Mouse (Mus musculus) spleen, postnatal 4 days (tissue): Measurements from ENCODE around the gene Dennd1a.
"Not testable (repeated sequence)": the region's sequence is repeated elsewhere in the genome, so short reads cannot be mapped to it uniquely, and the experiment has no call there.

Experiments used
- DNase-seq, 2 experiments: peaks; one replicate each; pipeline ENCODE4 v3.0.0; 2022; ENCODE audit warnings: low spot score in 2 of 2

Gene Dennd1a

DNA sequence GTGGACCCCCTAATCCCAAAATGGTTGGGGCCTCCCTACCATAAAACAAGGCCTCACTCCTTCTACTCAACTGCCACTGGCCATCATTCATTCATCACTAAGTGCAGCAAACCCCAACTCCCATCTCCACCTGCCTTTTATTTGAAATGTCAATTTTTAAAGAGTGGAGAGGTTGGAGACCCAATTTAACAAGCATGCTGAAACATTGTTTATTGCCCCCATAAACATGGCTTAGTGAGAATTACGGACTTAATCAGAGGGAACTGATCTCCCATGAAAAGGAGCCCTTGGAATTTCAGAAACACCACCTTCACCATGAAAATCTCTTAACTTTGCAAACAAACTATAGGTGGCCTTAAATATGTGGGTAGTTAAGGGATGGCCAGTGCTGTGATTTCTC, 315.5 kb downstream of the Dennd1a start:
- no peak for DNase-seq

DNA sequence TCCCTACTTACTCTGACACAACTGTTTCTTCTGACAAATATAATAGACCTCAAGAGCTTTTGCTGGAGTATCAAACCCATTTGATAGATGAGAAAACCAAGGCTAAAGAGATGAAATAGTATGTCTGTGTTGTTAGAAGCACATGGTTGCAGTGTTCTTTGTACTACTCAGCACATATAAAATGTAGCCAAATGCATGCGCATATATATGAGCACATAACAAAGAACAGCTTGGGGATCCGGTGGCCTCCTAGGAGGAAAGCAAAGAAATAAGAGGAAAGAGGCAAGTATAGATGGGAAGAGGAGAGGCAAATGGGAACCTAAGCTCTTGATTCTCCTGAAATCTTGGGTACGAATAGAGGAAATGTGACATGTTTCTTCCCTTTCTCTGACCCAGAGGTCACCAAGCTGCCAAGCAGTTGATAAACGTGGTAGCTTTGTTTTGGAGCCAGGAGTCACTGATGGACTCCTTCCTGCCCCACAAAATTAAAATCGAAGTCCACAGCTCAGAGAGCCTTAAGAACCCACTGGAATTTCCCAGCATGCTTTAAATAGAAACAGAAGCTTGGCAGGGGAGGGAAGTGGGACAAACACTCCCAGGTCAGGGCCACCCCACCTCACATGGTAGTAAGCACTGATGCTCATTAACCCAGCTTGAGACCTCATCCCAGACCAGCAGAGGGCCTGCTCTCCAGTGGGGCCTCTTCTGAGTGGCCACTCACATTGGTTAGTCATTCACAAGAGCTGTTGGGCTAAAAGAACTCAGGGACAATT, 317.3 kb downstream of the Dennd1a start:
- no peak for DNase-seq

DNA sequence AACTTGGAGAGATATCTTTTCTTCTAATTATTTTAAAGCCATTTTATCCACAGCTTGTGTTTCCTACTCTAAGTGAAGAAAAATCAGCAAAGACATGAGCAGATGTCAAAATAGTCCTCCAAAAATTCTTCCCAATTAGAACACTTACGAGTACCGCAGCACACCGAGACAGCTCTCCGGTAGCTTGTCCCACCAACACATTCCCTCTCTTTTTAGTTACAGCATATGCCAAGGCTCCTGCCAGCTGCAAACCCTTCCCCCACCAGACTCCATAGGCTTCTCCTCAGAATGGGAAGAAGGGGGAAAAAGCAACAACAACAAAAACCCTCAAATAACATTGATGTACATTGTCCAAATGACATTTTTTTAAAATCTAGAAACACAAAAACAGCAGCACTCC, 322.7 kb downstream of the Dennd1a start:
- no peak for DNase-seq

GRCm38 (mm10) chr2:37963362-37963761, 323.8 kb downstream of the Dennd1a start:
- DNase-seq = no peak

DNA sequence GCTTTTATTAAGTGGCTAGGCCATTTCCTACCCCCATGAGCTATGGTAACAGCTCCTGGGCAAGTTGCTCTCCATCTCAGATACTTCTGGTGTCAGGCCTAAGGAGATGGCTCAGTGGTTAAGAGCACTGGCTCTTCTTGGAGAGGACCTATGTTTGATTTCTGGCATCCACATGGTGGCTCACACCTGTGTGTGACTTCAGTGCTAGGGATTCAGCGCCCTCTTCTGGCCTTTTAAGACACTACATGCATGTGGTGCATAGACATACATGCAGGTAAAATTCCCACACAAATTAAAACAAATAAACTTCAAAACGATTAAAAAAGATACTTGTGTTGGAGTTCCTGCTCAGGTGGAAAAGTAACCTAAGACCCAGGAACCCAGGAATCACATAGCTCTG, 338.8 kb downstream of the Dennd1a start:
- no peak for DNase-seq

DNA sequence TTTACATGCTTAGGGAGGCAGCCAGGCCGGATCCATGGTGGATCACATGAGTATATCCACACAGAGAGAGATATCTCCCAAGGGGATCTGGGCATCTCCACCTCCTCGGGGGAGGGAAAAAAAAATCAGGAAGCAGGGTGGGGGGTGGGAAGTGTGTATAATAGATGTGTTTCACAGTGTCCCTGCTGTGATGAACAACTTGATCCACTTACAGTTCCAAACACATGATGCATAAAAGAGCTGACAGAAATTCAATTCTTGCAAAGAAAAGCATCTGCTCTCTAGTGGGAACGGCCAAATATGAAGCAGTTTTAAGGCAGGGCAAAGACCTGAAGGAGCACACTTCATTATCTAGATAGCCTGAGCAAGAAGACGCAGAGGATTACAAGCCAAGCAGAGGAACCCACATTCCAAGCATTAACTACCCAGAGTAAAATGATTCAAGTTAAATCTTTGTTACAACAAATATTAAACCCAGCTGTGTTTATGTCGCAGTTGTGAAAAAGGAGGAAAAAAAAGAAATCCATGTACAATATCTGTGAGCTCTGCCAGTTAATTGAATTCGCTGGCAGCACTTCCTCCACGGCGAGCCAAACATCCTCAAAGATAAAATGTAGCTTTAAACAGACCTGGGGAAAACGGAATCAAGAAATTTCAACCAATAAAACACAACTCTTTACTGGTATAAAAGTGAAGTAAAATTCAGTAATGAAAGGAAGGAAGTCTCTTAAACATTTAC, 341.4 kb downstream of the Dennd1a start:
- DNase-seq = no peak

- no peak for DNase-seq
Observed at GRCm38 (mm10) chr2:37942906-37943305, 344.3 kb downstream of the Dennd1a start.

DNA sequence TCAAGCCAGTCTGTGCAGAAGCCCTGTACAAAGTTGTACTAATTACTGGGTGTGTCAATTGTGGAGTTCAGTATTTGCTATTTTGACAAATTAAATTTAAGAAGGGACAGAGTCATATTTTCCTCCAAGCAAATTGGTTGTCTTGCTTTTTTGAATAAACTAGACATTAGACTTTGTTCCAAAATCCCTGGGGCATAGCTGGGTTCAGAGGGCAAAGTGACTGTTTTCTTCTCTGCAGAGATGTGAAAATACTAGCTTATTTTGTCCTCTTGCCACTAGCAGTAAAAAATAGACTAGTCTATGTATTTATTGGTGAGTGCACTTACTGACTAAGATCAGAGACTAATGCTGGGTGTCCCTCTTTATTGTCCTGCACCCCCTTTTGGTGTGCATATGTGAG, 345.4 kb downstream of the Dennd1a start:
- DNase-seq = no peak

- no peak for DNase-seq
Observed at GRCm38 (mm10) chr2:37940845-37941361, 346.3 kb downstream of the Dennd1a start.

DNA sequence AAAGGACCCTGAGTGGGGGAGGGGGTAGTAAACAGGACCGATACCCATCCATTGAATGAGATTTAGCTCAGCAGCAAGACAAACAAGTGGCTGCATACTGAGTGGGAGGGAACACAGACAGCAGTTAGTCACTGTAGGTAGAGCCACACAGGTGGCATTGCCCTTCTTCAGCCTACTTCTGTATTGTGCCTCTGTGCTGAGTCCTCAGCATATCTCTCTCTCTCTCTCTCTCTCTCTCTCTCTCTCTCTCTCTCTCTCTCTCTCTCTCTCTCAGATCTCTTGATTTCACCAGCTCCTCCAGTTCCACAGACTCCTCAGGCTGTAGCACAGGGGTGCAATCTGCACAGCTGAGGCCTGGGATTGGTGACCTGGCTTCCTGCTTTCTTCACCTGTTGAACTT, 347.2 kb downstream of the Dennd1a start:
- DNase-seq = no peak

DNA sequence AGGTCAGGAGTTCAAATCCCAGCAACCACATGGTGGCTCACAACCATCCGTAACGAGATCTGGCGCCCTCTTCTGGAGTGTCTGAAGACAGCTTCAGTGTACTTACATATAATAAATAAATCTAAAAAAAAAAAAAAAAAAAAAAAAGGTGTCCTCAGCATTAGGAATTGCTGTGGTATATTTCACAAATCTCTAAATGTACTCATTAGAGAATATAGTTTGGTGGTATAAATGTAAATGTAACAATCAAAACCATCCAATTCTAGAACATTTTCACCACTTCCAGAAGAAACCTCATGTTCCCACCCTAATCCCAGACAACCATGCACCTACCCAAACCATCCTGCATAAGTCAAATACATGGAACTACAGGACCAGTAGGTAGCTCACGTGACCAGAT, 350.3 kb downstream of the Dennd1a start:
- not testable (repeated sequence) for DNase-seq

GRCm38 (mm10) chr2:37932240-37932639, 354.9 kb downstream of the Dennd1a start:
- no peak for DNase-seq

GRCm38 (mm10) chr2:37931018-37931930, 355.9 kb downstream of the Dennd1a start:
- DNase-seq = no peak

DNA sequence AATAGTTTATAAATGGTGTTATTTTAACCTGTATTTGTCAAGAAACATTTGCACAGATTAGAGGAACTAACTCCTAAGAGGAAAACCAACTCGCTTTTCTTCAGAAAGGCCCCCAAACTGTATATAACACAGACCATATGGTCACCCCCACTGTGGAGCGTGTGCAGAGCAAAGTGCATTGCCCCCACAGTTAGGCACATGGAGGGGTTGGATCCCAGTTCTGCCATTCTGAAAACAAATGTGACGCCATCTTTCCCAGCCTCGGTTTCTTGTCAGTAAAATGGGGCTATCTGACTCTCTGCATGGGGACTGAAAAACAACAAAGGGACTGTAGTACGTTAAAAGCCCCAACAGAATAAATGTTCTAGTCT, 361.1 kb downstream of the Dennd1a start:
- DNase-seq = no peak

DNA sequence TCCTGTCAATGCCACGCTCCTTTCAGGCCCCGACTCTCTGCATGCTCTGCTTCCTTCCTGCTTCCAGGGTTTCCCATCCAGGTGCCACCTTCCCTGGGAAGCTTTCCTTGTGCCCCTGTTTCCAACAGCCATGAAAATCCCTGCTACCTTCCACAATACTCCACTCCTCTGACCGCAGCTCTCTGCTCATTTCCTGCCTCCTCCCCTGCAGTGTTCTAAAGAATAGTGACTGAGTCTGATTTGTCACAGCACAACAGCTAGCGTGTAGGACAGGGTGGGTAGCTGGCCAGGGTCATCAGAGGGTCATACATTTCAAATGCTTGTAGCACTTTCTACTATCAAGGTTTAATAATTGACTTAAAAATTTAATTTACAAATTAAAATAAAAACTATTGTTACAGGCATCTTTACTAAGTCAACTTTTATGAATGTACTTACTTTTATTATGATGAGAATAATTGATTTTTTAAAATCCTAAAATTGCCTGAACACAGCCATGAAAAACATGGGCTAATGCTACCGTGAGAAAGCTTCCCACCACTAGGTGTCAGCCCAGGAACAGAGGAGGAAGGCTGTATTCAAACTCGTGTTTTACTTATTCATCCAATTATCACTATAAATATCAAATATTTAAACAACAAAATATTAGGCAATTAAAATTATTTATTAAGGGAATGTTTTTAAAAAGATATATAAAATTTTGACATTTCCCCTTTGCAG, 361.6 kb downstream of the Dennd1a start:
- no peak for DNase-seq

DNA sequence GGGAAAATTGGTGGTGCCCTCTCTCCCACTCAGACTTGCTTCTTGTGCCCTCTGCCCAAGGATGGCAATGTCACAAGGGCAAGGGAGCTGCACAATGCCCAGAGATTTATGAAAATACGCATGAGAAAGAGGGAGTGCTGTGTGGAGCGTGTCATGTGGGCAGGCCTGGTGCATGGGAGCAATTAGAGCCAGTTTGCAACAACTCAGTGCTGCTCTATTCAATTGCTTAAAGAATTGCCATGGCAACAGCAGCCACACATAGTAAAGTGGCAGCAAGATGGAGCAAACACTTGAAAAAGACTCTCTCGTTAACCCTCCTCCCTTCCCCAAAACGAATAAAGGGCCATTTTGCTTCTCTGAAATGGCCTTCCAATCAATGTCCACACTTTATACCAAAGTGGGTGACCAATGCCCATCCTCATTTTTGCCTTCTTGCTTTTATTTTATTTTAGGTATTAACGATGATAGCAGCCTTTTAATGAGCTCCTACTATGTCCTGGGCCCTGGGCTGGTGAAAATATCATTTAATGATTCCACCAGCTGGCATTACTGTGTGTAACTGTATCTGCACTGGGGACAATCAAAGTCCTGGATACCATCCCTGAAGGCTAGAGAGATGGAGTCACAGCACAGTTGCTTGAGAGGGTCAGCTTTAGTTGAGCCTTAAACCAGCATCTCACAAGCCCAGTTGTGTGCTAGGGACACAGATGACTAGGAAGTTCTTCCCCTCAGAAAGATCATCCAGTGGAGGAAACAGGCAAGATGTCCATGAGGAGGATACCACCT, 378.3 kb downstream of the Dennd1a start:
- no peak for DNase-seq

DNA sequence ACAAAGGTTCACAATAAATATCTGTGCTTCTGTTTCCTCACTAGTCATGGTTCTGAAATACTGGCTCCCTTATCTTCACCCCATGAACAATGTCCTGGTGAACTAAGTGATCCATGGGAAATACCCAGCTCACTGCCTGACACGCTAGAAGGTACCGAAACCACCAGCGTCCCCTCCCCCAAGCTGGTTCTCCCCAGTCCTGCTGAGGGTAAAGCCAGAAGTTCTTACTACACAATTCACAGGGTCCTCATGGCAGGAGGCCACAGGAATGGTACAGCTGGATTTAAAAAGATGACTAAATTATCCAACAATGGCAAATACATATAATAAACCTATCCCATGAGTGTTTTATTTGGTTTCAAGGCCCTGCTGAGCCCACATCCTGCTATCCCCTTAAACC, 378.9 kb downstream of the Dennd1a start:
- DNase-seq = no peak

- no peak for DNase-seq
Observed at GRCm38 (mm10) chr2:37906261-37906660, 380.9 kb downstream of the Dennd1a start.

- no peak for DNase-seq
Observed at GRCm38 (mm10) chr2:37903286-37903685, 383.9 kb downstream of the Dennd1a start.

DNA sequence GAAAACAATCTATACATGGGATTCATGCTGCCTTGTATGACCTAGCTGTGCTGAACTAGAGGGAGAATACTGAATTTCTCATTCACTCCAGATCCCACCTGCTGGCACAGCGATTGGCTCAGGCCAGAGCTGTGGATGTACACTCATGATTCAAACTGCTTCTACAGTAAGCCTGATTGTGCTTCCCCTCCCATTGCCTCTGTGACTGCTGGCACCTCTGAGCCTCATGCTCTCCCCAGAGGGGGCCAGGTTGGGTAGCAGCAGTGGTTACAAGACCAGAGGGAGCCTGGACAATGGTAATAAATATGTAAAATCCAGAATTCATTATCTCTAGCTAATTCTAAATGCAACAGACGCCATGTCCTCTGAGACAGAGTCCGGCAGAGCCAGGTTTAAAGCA, 404.0 kb downstream of the Dennd1a start:
- DNase-seq = no peak
